Mouse (Mus musculus) limb, embryonic 12.5 days (tissue): ENCODE results near the gene Car14. TPM values are rescaled to one million over a fixed set of nuclear protein-coding genes. Genes with fewer than 3 reads are reported as not detected.
"Not testable (repeated sequence)": the region's sequence is repeated elsewhere in the genome, so short reads cannot be mapped to it uniquely, and the experiment has no call there.

ENCODE experiments used
- ATAC-seq: fragments of 200-750 bp; cut with Nextera tagmentation; 2 replicates; pipeline ENCODE4 v1.8.0; 2017; ENCODE audit warnings: low read depth, moderate TSS enrichment; ENCODE audit not compliant: insufficient number of reproducible peaks, insufficient read depth, low FRiP score, low TSS enrichment
- H3K27ac ChIP-seq: fragments of 300-500 bp; sonication (generic); 2 replicates; pipeline ENCODE4 v1.5.1; 2016; ENCODE audit warnings: mild to moderate bottlenecking, moderate library complexity
- H3K27me3 ChIP-seq: fragments of 300-500 bp; sonication (generic); 2 replicates; pipeline ENCODE4 v1.6.1; 2016; ENCODE audit warnings: mild to moderate bottlenecking, moderate library complexity
- H3K36me3 ChIP-seq: fragments of 300-500 bp; sonication (generic); 2 replicates; pipeline ENCODE4 v1.6.1; 2016; ENCODE audit warnings: mild to moderate bottlenecking, moderate library complexity
- H3K4me1 ChIP-seq: fragments of 300-500 bp; sonication (generic); replicated peaks from 2 replicates; pipeline ENCODE4 v1.6.1; 2016
- H3K4me2 ChIP-seq: fragments of 300-500 bp; sonication (generic); 2 replicates; pipeline ENCODE4 v1.6.1; 2016; ENCODE audit warnings: mild to moderate bottlenecking, moderate library complexity
- H3K4me3 ChIP-seq: fragments of 300-500 bp; sonication (generic); replicated peaks from 2 replicates; pipeline ENCODE4 v1.5.1; 2016; ENCODE audit warnings: mild to moderate bottlenecking
- H3K9ac ChIP-seq: fragments of 300-500 bp; sonication (generic); replicated peaks from 2 replicates; pipeline ENCODE4 v1.6.1; 2016; ENCODE audit warnings: mild to moderate bottlenecking, moderate library complexity
- H3K9me3 ChIP-seq: fragments of 300-500 bp; sonication (generic); 2 replicates; pipeline ENCODE4 v1.6.1; 2016; ENCODE audit warnings: mild to moderate bottlenecking, moderate library complexity
- WGBS: fragments of 180-500 bp; shearing (Covaris S2); methylation state at CpG from one replicate; pipeline ENCODE4 v1.1.7; 2016; 5-methylcytosine and 5-hydroxymethylcytosine counted together
- polyA plus RNA-seq: library from polyadenylated mRNA; unstranded; fragments of >200 nt; fragmentation: Nextera tagmentation; extraction: Ambion mirVana; gene quantifications from 2 replicates; pipeline ENCODE4 v1.2.1, GENCODE M21; 2016

Gene Car14
- polyA plus RNA-seq = 74.2 and 78.4 TPM in 2 replicates

- H3K27ac ChIP-seq = peak within 1 kb of the TSS; percentile 88
- WGBS = under 1% methylated on average over 15 of the region's 15 CpGs
Measured at GRCm38 (mm10) chr3:95904568-95904967, at the start of gene Car14. TSS of gene Car14 (minus strand) at chr3:95904691.

GRCm38 (mm10) chr3:95953522-95953921, 49.0 kb upstream of the Car14 start:
- no peaks in the 10 kb centered on the region for H3K27me3 ChIP-seq
- H3K27ac ChIP-seq = no peak overlapping the region
- 0 out of 2 replicates have a peak, but pooled peaks cover 4% of the 10 kb centered on the region for H3K4me1 ChIP-seq
- peaks cover 6% of the 10 kb centered on the region; the same call in 1 of the 2 replicates for H3K36me3 ChIP-seq
- no peak overlapping the region for H3K4me2 ChIP-seq
- H3K4me3 ChIP-seq = no peak overlapping the region
- WGBS = 81% methylated on average over 3 of the region's 3 CpGs
- ATAC-seq = no peak
- no peak overlapping the region for H3K9ac ChIP-seq
- H3K9me3 ChIP-seq = no peaks in the 10 kb centered on the region

More at GRCm38 (mm10) chr3:95904568-95904967, at the start of gene Car14:
- Histone ChIP-seq H3K9me3 (no peaks in the 10 kb centered on the region), H3K27me3 (0 out of 2 replicates have a peak, but pooled peaks cover 3% of the 10 kb centered on the region), H3K36me3 (peaks cover 11% of the 10 kb centered on the region), H3K4me2 (peak within 1 kb of the TSS; percentile 93), H3K9ac (peak within 1 kb of the TSS; percentile 74), H3K4me1 (peaks cover 45% of the 10 kb centered on the region), H3K4me3 (peak within 1 kb of the TSS; percentile 51)
- ATAC-seq = peak; percentile 50; the same call in 1 of the 2 replicates

- H3K9me3 ChIP-seq = no peaks in the 10 kb centered on the region
- no peak overlapping the region for H3K4me2 ChIP-seq
- no peak for ATAC-seq
- no peak overlapping the region for H3K4me3 ChIP-seq
- H3K27ac ChIP-seq = no peak overlapping the region
- H3K27me3 ChIP-seq = no peaks in the 10 kb centered on the region
- 0 out of 2 replicates have a peak, but pooled peaks cover 4% of the 10 kb centered on the region for H3K4me1 ChIP-seq
- no peak overlapping the region for H3K9ac ChIP-seq
- H3K36me3 ChIP-seq = peaks cover 10% of the 10 kb centered on the region; the same call in 1 of the 2 replicates
Measured at GRCm38 (mm10) chr3:95953023-95953422, 48.5 kb upstream of the Car14 start.

GRCm38 (mm10) chr3:95951566-95951965, 47.1 kb upstream of the Car14 start:
- not testable (repeated sequence) for ATAC-seq, H3K27me3 ChIP-seq, H3K9me3 ChIP-seq, H3K4me1 ChIP-seq
- Histone ChIP-seq H3K36me3 (peaks cover 20% of the 10 kb centered on the region), H3K27ac (peak overlapping the region; percentile 90), H3K9ac (peak overlapping the region; percentile 57), H3K4me2 (peak overlapping the region; percentile 64), H3K4me3 (peak overlapping the region; percentile 54)
- WGBS = 64% methylated on average over 12 of the region's 12 CpGs

GRCm38 (mm10) chr3:95950763-95951551, 46.5 kb upstream of the Car14 start:
- WGBS = 2% methylated on average over 49 of the region's 49 CpGs
- peak overlapping the region; percentile 64 for H3K4me2 ChIP-seq
- no peaks in the 10 kb centered on the region for H3K27me3 ChIP-seq
- peaks cover 26% of the 10 kb centered on the region for H3K36me3 ChIP-seq
- H3K9ac ChIP-seq = peak overlapping the region; percentile 57
- ATAC-seq = peak; percentile 89
- H3K4me3 ChIP-seq = peak overlapping the region; percentile 54
- H3K4me1 ChIP-seq = 0 out of 2 replicates have a peak, but pooled peaks cover 4% of the 10 kb centered on the region
- no peaks in the 10 kb centered on the region for H3K9me3 ChIP-seq
- H3K27ac ChIP-seq = peak overlapping the region; percentile 90

- Histone ChIP-seq H3K4me1 (0 out of 2 replicates have a peak, but pooled peaks cover 4% of the 10 kb centered on the region), H3K9ac (no peak overlapping the region), H3K9me3 (no peaks in the 10 kb centered on the region), H3K27me3 (no peaks in the 10 kb centered on the region), H3K36me3 (peaks cover 50% of the 10 kb centered on the region), H3K4me2 (no peak overlapping the region), H3K4me3 (no peak overlapping the region), H3K27ac (no peak overlapping the region)
- ATAC-seq = no peak
- 87% methylated on average over 5 of the region's 5 CpGs for WGBS
Measured at GRCm38 (mm10) chr3:95948325-95948724, 43.8 kb upstream of the Car14 start.

- Histone ChIP-seq H3K36me3 (peaks cover 75% of the 10 kb centered on the region), H3K27ac (no peak overlapping the region), H3K4me3 (no peak overlapping the region), H3K27me3 (no peaks in the 10 kb centered on the region), H3K9ac (no peak overlapping the region), H3K4me2 (no peak overlapping the region), H3K9me3 (no peaks in the 10 kb centered on the region), H3K4me1 (no peaks in the 10 kb centered on the region)
- 89% methylated on average over 14 of the region's 14 CpGs for WGBS
- ATAC-seq = no peak
Measured at GRCm38 (mm10) chr3:95945731-95946240, 41.3 kb upstream of the Car14 start.

- Histone ChIP-seq H3K4me2 (no peak overlapping the region), H3K36me3 (peaks cover 85% of the 10 kb centered on the region), H3K4me1 (no peaks in the 10 kb centered on the region), H3K27ac (no peak overlapping the region), H3K27me3 (no peaks in the 10 kb centered on the region), H3K9ac (no peak overlapping the region), H3K9me3 (no peaks in the 10 kb centered on the region), H3K4me3 (no peak overlapping the region)
- no peak for ATAC-seq
- whole genome bisulfite sequencing = 95% methylated on average over 8 of the region's 8 CpGs
Measured at GRCm38 (mm10) chr3:95944742-95945141, 40.3 kb upstream of the Car14 start.

GRCm38 (mm10) chr3:95943226-95943625, 38.7 kb upstream of the Car14 start:
- 95% methylated on average over 7 of the region's 7 CpGs for WGBS
- Histone ChIP-seq H3K36me3 (peaks cover 91% of the 10 kb centered on the region), H3K9me3 (no peaks in the 10 kb centered on the region), H3K9ac (no peak overlapping the region), H3K27me3 (no peaks in the 10 kb centered on the region), H3K4me2 (no peak overlapping the region), H3K4me1 (no peaks in the 10 kb centered on the region), H3K27ac (no peak overlapping the region), H3K4me3 (no peak overlapping the region)
- ATAC-seq = no peak

- Histone ChIP-seq H3K36me3 (peaks cover 95% of the 10 kb centered on the region), H3K4me3 (no peak overlapping the region), H3K9me3 (no peaks in the 10 kb centered on the region), H3K4me1 (no peaks in the 10 kb centered on the region), H3K4me2 (no peak overlapping the region), H3K27ac (no peak overlapping the region), H3K27me3 (no peaks in the 10 kb centered on the region), H3K9ac (no peak overlapping the region)
- ATAC-seq = no peak
- WGBS = 84% methylated on average over 6 of the region's 6 CpGs
Measured at GRCm38 (mm10) chr3:95942749-95943148, 38.3 kb upstream of the Car14 start.

GRCm38 (mm10) chr3:95938835-95939234, 34.3 kb upstream of the Car14 start:
- no peak overlapping the region for H3K4me3 ChIP-seq
- H3K4me1 ChIP-seq = no peaks in the 10 kb centered on the region
- no peaks in the 10 kb centered on the region for H3K9me3 ChIP-seq
- H3K4me2 ChIP-seq = no peak overlapping the region
- no peak overlapping the region for H3K27ac ChIP-seq
- no peak for ATAC-seq
- 93% methylated on average over 15 of the region's 15 CpGs for WGBS
- H3K36me3 ChIP-seq = peaks cover 93% of the 10 kb centered on the region
- H3K9ac ChIP-seq = no peak overlapping the region
- no peaks in the 10 kb centered on the region for H3K27me3 ChIP-seq
